Mouse (Mus musculus) G1E (cell line): ENCODE data around the gene Kiss1. TPM values are rescaled to one million over a fixed set of nuclear protein-coding genes. Genes with fewer than 3 reads are reported as not detected.

Source experiments
- ATAC-seq: 2 replicates; pipeline ENCODE4 v1.8.0; 2016; ENCODE audit warnings: mild to moderate bottlenecking; ENCODE audit not compliant: insufficient number of reproducible peaks, poor library complexity, low FRiP score, severe bottlenecking; ENCODE audit errors: extremely low read depth
- DNase-seq: peaks from one replicate; pipeline ENCODE4 v3.0.0; 2012; ENCODE audit warnings: low spot score
- H3K27me3 ChIP-seq: 2 replicates; pipeline ENCODE4 v1.6.1; 2012; ENCODE audit warnings: mild to moderate bottlenecking, low read length, inconsistent platforms; ENCODE audit not compliant: insufficient read depth
- H3K36me3 ChIP-seq: replicated peaks from 2 replicates; pipeline ENCODE3; 2012; ENCODE audit warnings: mild to moderate bottlenecking, inconsistent platforms
- H3K4me1 ChIP-seq: 2 replicates; pipeline ENCODE4 v1.6.1; 2012; ENCODE audit warnings: low read depth, low read length, inconsistent platforms, mixed read lengths; ENCODE audit not compliant: insufficient read depth
- H3K4me3 ChIP-seq: 2 replicates; pipeline ENCODE4 v1.5.1; 2012; ENCODE audit warnings: low read depth, mild to moderate bottlenecking, inconsistent platforms, low read length, moderate library complexity, mixed read lengths
- H3K9me3 ChIP-seq: replicated peaks from 2 replicates; pipeline ENCODE4 v1.6.1; 2012; ENCODE audit warnings: inconsistent platforms
- CTCF ChIP-seq: IDR thresholded peaks from 2 replicates; pipeline ENCODE4 v1.5.1; 2012; ENCODE audit warnings: low read depth, low read length, inconsistent platforms, mixed read lengths
- GATA1 ChIP-seq: IDR thresholded peaks from 2 replicates; pipeline ENCODE4 v1.6.1; 2012; ENCODE audit warnings: borderline replicate concordance, low read length, inconsistent platforms, mixed read lengths
- GATA2 ChIP-seq: IDR thresholded peaks from 2 replicates; pipeline ENCODE4 v1.6.1; 2012; ENCODE audit warnings: low read depth, low read length, inconsistent platforms, borderline replicate concordance
- POLR2AphosphoS5 ChIP-seq: IDR thresholded peaks from 2 replicates; pipeline ENCODE4 v1.6.1; 2012; ENCODE audit warnings: low read depth, low read length, inconsistent platforms; ENCODE audit not compliant: insufficient replicate concordance
- TAL1 ChIP-seq: conservative IDR thresholded peaks from 2 replicates; pipeline ENCODE4 v1.6.1; 2012; ENCODE audit warnings: low read depth, low read length, inconsistent platforms, mixed read lengths
- polyA plus RNA-seq: library from polyadenylated mRNA; stranded (reverse); fragments of >175 nt; gene quantifications from 2 replicates; pipeline ENCODE4 v1.2.3, GENCODE M21; 2012
- total RNA-seq, 2 experiments: library from RNA; stranded (forward) in 1 of 2; stranded (reverse) in 1 of 2; fragments of 200-1000 nt in 1 of 2; fragments of >200 nt in 1 of 2; fragmentation: Nextera tagmentation in 1 of 2; gene quantifications; 2 replicates each; pipeline ENCODE4 v1.2.3; 2014 to 2017

The Kiss1 gene
- total and polyA plus RNA-seq, 3 experiments: not detected

GRCm38 (mm10) chr1:133344357-133344756 is 22.7 kb downstream of the Kiss1 start:
- TF ChIP-seq CTCF: no peak
- no peak for TF ChIP-seq GATA2
- no peak for TF ChIP-seq POLR2AphosphoS5
- TF ChIP-seq GATA1: no peak
- TF ChIP-seq TAL1: no peak
- no peaks in the 10 kb centered on the region for H3K4me1 ChIP-seq
- H3K9me3 ChIP-seq: no peaks in the 10 kb centered on the region
- no peak overlapping the region for H3K4me3 ChIP-seq
- H3K27me3 ChIP-seq: 0 out of 2 replicates have a peak, but pooled peaks cover 4% of the 10 kb centered on the region
- DNase-seq: no peak
- no peaks in the 10 kb centered on the region for H3K36me3 ChIP-seq
- ATAC-seq: no peak

- no peak for TF ChIP-seq GATA2
- TF ChIP-seq CTCF: no peak
- no peak for TF ChIP-seq POLR2AphosphoS5
- ATAC-seq (no peak), DNase-seq (no peak)
- no peaks in the 10 kb centered on the region for H3K4me1 ChIP-seq
- H3K9me3 ChIP-seq: no peaks in the 10 kb centered on the region
- no peaks in the 10 kb centered on the region for H3K36me3 ChIP-seq
- H3K4me3 ChIP-seq: no peak overlapping the region
- peaks cover 7% of the 10 kb centered on the region; the same call in 1 of the 2 replicates for H3K27me3 ChIP-seq
These were observed 24.9 kb downstream of the Kiss1 start for GRCm38 (mm10) chr1:133346531-133346930.

DNA sequence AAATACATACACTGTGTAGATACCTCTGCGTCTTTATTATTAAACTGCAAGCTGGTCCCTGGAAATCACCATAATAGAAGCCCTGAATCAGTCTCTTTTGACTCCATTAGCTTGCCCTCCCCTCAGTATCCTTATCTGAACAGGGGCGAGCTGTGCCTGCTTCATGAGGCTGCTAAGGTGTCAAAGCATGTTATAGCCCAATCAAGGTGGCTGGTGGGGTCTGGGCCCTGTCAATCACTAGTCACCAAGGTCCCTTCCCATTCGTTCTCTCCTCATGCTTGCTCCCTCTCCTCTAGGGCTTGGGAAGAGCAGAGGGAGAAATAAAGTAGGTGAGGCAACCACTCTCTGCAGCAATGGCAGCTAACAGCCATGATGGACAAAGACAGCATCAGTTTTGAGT is 25.6 kb downstream of the Kiss1 start:
- Histone ChIP-seq H3K36me3 (no peaks in the 10 kb centered on the region), H3K27me3 (peaks cover 11% of the 10 kb centered on the region), H3K9me3 (no peaks in the 10 kb centered on the region), H3K4me1 (no peaks in the 10 kb centered on the region), H3K4me3 (no peak overlapping the region)
- no peak for DNase-seq
- no peak for ATAC-seq
- TF ChIP-seq POLR2AphosphoS5: no peak
- TF ChIP-seq TAL1: no peak
- no peak for TF ChIP-seq GATA1
- TF ChIP-seq GATA2: no peak
- TF ChIP-seq CTCF: no peak

DNA sequence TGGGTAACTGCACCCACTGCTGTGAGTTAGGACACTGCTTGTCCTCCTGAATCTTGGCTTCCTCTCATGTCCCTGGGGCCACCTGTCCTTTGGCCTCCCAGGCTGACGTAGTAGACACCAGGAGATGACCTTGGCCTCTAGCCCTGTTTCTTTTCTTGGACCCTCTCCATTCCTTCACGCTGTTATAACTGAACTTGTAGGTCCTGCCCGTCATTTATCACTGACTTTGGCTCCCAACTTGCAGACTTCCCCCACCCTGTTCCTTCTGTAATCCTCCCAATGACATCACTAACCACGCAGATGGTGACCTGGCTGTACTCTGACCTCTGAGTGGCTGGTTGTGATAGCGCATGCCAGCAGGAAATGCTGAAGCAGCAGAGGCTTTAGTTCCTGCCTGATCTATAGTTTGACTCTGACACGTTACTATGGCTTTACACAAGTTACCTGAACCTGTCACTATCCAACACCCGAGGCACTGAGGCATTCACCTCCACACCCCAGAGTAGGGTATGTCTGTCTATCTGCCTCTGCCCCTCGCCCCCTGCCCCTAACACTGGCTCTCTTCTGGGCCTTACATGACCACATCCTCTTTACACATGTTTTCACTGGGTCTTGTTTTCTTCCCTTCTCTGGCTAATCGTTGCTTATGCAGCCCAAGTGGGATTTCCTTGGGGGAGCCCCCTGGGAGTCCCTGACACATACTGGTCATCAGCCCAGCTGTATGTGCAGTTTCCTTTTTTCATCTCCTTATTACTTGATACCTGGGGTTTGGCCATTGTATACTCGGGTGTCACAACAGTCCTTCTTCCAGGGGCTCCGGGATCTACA is 26.2 kb downstream of the Kiss1 start:
- TF ChIP-seq POLR2AphosphoS5: no peak
- no peak for TF ChIP-seq GATA2
- TF ChIP-seq CTCF: no peak
- no peak for TF ChIP-seq GATA1
- TF ChIP-seq TAL1: no peak
- Histone ChIP-seq H3K4me1 (no peaks in the 10 kb centered on the region), H3K9me3 (no peaks in the 10 kb centered on the region), H3K4me3 (no peak overlapping the region), H3K36me3 (no peaks in the 10 kb centered on the region), H3K27me3 (peaks cover 14% of the 10 kb centered on the region)
- DNase-seq: no peak
- ATAC-seq: no peak

DNA sequence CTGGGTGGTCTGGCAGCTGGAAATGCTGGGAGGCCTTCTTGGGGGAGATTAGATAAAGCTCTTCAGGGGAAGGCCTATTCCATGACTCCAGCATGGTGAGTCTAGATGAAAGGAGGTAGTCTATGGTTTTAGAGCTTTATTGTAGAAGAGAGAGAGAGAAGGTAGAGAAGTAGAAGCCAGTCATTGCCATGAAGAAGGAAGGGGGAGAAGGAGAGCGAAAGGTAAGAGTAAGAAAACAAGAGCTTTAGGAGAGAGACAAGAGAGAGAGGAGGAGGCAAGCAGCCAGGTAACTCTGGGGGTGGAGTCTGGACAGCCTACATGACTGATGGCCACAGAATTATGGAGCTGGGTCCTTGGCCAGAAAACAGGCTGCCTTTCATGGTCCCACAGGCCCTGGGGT is 28.5 kb downstream of the Kiss1 start, which contains the start of gene Ren1:
Ren1 (plus strand) TSS at position 301 of the 400 bp plus-strand sequence.
- Histone ChIP-seq H3K9me3 (no peaks in the 10 kb centered on the region), H3K36me3 (no peaks in the 10 kb centered on the region), H3K4me3 (no peak within 1 kb of the TSS), H3K4me1 (no peaks in the 10 kb centered on the region), H3K27me3 (peaks cover 22% of the 10 kb centered on the region)
- DNase-seq (no peak), ATAC-seq (no peak)
- TF ChIP-seq CTCF (no peak), TAL1 (no peak), GATA1 (no peak), POLR2AphosphoS5 (no peak), GATA2 (no peak)

GRCm38 (mm10) chr1:133351762-133352161 is 30.1 kb downstream of the Kiss1 start:
- Histone ChIP-seq H3K36me3 (no peaks in the 10 kb centered on the region), H3K4me1 (no peaks in the 10 kb centered on the region), H3K9me3 (no peaks in the 10 kb centered on the region), H3K4me3 (no peak overlapping the region), H3K27me3 (peaks cover 24% of the 10 kb centered on the region)
- no peak for ATAC-seq
- no peak for DNase-seq
- TF ChIP-seq TAL1: no peak
